Mouse (Mus musculus): ENCODE results near the gene Cldn19.
A peak's percentile ranks its signal among the peaks of the same experiment; 100 is the strongest.
"Not testable (repeated sequence)": the region's sequence is repeated elsewhere in the genome, so short reads cannot be mapped to it uniquely, and the experiment has no call there.

Cldn19 gene

GRCm38 (mm10) chr4:119254012-119254618 is 1.1 kb upstream of the Cldn19 start:
- peak; percentile 58 to 63 for DNase-seq

- peak in 1 of 2 experiments; percentile 52 for DNase-seq
These were observed 1.9 kb downstream of the Cldn19 start for GRCm38 (mm10) chr4:119257083-119257482.

GRCm38 (mm10) chr4:119259344-119260254 is 4.4 kb downstream of the Cldn19 start:
- DNase-seq = peak in 1 of 2 experiments; percentile 35

GRCm38 (mm10) chr4:119261087-119261713 is 6.0 kb downstream of the Cldn19 start:
- no peak for DNase-seq

- DNase-seq = no peak
These were observed 7.3 kb downstream of the Cldn19 start for GRCm38 (mm10) chr4:119262483-119262882.

GRCm38 (mm10) chr4:119263459-119263858 is 8.2 kb downstream of the Cldn19 start:
- DNase-seq = no peak

GRCm38 (mm10) chr4:119266606-119267005 is 11.4 kb downstream of the Cldn19 start:
- no peak for DNase-seq

- DNase-seq = peak in 1 of 2 experiments; percentile 49
These were observed 19.4 kb downstream of the Cldn19 start for GRCm38 (mm10) chr4:119274627-119275026.

- DNase-seq = peak in 1 of 2 experiments; percentile 56
These were observed 20.0 kb downstream of the Cldn19 start for GRCm38 (mm10) chr4:119275226-119275625.

- no peak for DNase-seq
These were observed 20.5 kb downstream of the Cldn19 start for GRCm38 (mm10) chr4:119275726-119276125.

- DNase-seq = not testable (repeated sequence)
These were observed 23.6 kb downstream of the Cldn19 start for GRCm38 (mm10) chr4:119278784-119279183.

GRCm38 (mm10) chr4:119284861-119285260 is 29.6 kb downstream of the Cldn19 start:
- DNase-seq = no peak

- DNase-seq = no peak
These were observed 30.1 kb downstream of the Cldn19 start for GRCm38 (mm10) chr4:119285336-119285735.

GRCm38 (mm10) chr4:119291921-119292320 is 36.7 kb downstream of the Cldn19 start:
- no peak for DNase-seq

- peak; percentile 41 to 67 for DNase-seq
These were observed 37.8 kb downstream of the Cldn19 start for GRCm38 (mm10) chr4:119292771-119293573.

GRCm38 (mm10) chr4:119293574-119294258 is 38.5 kb downstream of the Cldn19 start:
- DNase-seq = peak in 1 of 2 experiments; percentile 57

- DNase-seq = peak; percentile 100
These were observed 39.4 kb downstream of the Cldn19 start, which contains the start of gene Ybx1 for GRCm38 (mm10) chr4:119294415-119295133. TSS of gene Ybx1 (minus strand) at chr4:119294604.

- DNase-seq = no peak
These were observed 39.9 kb downstream of the Cldn19 start for GRCm38 (mm10) chr4:119295134-119295453.

GRCm38 (mm10) chr4:119297361-119297760 is 42.1 kb downstream of the Cldn19 start:
- no peak for DNase-seq

- DNase-seq = no peak
These were observed 45.5 kb downstream of the Cldn19 start for GRCm38 (mm10) chr4:119300761-119301160.

- DNase-seq = no peak
These were observed 46.6 kb downstream of the Cldn19 start for GRCm38 (mm10) chr4:119301777-119302176.
